Mouse (Mus musculus): Measurements from ENCODE around the gene Maml3. TPM values are rescaled to one million over a fixed set of nuclear protein-coding genes. Genes with fewer than 3 reads are reported as not detected.

Gene Maml3
- polyA plus RNA-seq, 1 experiment from 2014 or later: 8.6 TPM

- Histone ChIP-seq H3K4me3 (replicated peaks) (no peak overlapping the region), H3K4me1 (replicated peaks) (peaks cover 49% of the 10 kb centered on the region), H3K27ac (peak overlapping the region; percentile 70), H3K9ac (replicated peaks) (no peak overlapping the region), H3K36me3 (no peaks in the 10 kb centered on the region), H3K4me2 (replicated peaks) (no peak overlapping the region), H3K9me3 (no peaks in the 10 kb centered on the region), H3K27me3 (no peaks in the 10 kb centered on the region)
- WGBS: 50% methylated on average over 16 of the region's 16 CpGs
- ATAC-seq: peak; percentile 25; the same call in 1 of the 2 replicates
Measured at GRCm38 (mm10) chr3:51731949-51732636, 372.8 kb downstream of the Maml3 start.

DNA sequence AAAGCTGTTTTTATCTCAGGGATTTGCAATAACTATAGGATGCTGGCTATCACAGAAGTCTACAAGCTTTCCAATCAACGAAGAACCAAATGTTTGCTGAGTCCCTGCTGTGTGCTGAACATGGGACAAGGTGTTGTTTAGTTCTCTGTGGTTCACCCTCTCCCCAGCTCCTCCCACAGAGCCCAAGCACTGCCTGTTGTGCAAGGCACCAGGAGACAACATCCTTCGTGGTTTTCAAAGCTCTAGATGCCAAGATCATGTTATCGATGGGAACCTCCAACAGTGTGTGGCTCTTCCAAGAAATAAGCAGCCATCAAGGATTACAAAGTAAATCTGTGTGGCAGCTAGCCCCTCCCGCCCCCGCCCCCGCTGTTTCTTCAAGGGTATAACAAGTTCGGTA lies 374.2 kb downstream of the Maml3 start:
- Histone ChIP-seq H3K4me2 (replicated peaks) (no peak overlapping the region), H3K27me3 (no peaks in the 10 kb centered on the region), H3K4me3 (replicated peaks) (no peak overlapping the region), H3K9ac (replicated peaks) (no peak overlapping the region), H3K27ac (no peak overlapping the region), H3K36me3 (no peaks in the 10 kb centered on the region), H3K4me1 (replicated peaks) (peaks cover 49% of the 10 kb centered on the region), H3K9me3 (no peaks in the 10 kb centered on the region)
- ATAC-seq: no peak
- 86% methylated on average over 7 of the region's 7 CpGs for WGBS

DNA sequence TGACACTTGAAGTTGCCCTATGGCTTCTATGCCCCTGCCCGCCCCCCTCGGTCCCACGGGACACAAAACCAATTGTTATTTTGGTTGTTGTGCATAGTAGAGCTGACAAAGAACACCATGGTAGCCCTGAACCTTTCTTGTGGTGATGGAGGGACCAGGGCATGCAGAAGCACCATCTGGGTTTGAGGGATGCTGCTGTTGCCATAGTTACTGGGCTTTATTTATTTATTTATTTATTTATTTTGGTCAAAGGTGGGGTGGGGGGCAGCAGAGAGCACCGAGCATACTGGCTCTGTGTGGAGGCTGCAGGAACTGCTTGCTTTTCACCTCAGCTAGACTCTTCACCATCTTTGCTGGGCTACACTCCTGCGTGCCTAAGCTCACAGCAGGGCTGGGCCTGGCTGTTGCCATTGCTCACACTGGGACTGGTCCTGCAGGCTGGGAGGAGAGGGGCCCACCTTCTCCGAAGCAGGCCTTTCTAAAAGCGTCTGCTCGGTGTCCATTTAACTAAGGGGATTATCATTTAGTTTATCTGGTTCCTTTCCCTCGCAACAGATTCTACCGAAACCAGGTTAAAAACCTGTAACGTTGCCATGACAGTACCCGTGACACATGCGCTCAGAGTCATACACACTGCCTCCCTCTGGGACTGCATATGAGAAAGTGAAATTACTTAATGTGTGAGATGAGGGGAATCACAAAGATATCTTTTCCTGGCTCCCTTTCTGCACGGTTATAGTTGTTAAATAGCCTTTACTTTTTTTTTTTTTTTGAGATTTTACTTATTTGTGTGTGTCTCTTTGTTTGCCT lies 375.6 kb downstream of the Maml3 start:
- WGBS: 38% methylated on average over 14 of the region's 14 CpGs
- Histone ChIP-seq H3K4me3 (replicated peaks) (no peak overlapping the region), H3K36me3 (no peaks in the 10 kb centered on the region), H3K27ac (peak overlapping the region; percentile 68), H3K9me3 (no peaks in the 10 kb centered on the region), H3K4me2 (replicated peaks) (no peak overlapping the region), H3K27me3 (no peaks in the 10 kb centered on the region), H3K4me1 (replicated peaks) (peaks cover 49% of the 10 kb centered on the region), H3K9ac (replicated peaks) (no peak overlapping the region)
- peak; percentile 73 for ATAC-seq

- no peak overlapping the region for H3K4me3 ChIP-seq (replicated peaks)
- no peaks in the 10 kb centered on the region for H3K9me3 ChIP-seq
- no peak overlapping the region for H3K4me2 ChIP-seq (replicated peaks)
- peak overlapping the region; percentile 68; the same call in 1 of the 2 replicates for H3K27ac ChIP-seq
- H3K36me3 ChIP-seq: no peaks in the 10 kb centered on the region
- ATAC-seq: 0 out of 2 replicates have a peak, but pooled peaks have one; percentile 25
- H3K27me3 ChIP-seq: no peaks in the 10 kb centered on the region
- peaks cover 48% of the 10 kb centered on the region for H3K4me1 ChIP-seq (replicated peaks)
- H3K9ac ChIP-seq (replicated peaks): no peak overlapping the region
- 74% methylated on average over 12 of the region's 12 CpGs for WGBS
Measured at GRCm38 (mm10) chr3:51728456-51728855, 376.4 kb downstream of the Maml3 start.

DNA sequence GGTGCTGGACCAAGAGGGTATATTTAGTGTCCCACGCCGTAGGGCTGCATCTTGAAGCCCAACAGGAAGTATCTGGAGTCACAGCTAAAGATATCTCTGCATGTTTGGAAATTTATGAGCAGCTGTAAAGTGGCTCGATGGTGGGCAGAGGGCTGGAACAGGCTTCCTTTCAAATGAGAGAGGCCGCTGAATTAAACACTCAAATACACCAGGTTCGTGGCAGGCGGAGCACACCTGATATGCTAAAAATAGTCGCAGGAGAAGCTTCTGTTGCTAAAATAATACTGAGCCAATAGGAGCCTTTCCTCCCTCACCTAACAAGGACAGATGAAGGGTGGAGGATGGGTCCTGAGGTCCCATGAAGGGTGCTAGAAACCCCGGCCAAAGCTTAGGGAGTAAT lies 376.9 kb downstream of the Maml3 start:
- Histone ChIP-seq H3K9me3 (no peaks in the 10 kb centered on the region), H3K27me3 (no peaks in the 10 kb centered on the region), H3K9ac (replicated peaks) (no peak overlapping the region), H3K4me1 (replicated peaks) (peaks cover 47% of the 10 kb centered on the region), H3K36me3 (no peaks in the 10 kb centered on the region), H3K27ac (peak overlapping the region; percentile 56; the same call in 1 of the 2 replicates), H3K4me3 (replicated peaks) (no peak overlapping the region), H3K4me2 (replicated peaks) (no peak overlapping the region)
- 69% methylated on average over 8 of the region's 8 CpGs for WGBS
- no peak for ATAC-seq

DNA sequence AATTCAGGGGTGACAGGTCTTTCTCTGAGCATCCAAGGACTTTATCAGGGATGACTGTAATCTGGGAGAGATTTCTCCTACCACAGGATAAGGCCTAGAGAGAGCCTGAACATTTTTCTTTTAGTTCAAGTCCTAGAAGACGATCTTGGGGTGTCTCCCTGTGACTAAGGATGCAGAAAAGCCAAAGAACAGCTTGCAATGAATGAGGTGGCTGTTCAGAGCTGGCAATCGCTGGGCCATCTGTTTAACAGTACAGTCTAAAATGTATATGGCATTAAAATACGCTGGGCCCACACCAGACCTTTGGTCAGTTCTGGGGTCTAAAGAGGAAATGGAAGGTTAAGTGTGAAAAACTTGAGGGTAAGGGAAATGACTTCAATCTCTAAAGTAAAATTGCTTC lies 377.4 kb downstream of the Maml3 start:
- Histone ChIP-seq H3K36me3 (no peaks in the 10 kb centered on the region), H3K27ac (no peak overlapping the region), H3K9me3 (no peaks in the 10 kb centered on the region), H3K4me2 (replicated peaks) (no peak overlapping the region), H3K4me1 (replicated peaks) (peaks cover 42% of the 10 kb centered on the region), H3K4me3 (replicated peaks) (no peak overlapping the region), H3K9ac (replicated peaks) (no peak overlapping the region), H3K27me3 (no peaks in the 10 kb centered on the region)
- 83% methylated on average over 3 of the region's 3 CpGs for WGBS
- ATAC-seq: no peak

DNA sequence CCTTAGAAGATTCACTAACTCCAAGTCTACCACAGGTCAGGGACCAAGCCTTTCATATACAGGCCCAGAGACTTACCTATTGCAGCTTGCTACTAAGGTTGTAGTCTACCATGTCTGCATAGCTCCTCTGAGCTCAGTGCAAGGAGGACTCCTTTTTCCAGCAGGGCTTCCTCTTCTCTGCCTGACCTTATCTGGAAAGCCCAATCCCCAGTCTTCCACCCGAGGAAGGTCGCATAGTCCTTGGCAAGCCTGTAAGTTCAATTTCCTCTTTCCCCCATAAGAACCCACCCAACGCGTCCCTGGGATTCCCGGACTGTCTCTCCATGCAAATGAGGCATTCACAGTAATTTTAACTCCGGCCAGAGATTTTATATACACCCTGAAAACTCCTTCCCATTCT lies 378.6 kb downstream of the Maml3 start:
- 95% methylated on average over 6 of the region's 6 CpGs for WGBS
- ATAC-seq: no peak
- no peaks in the 10 kb centered on the region for H3K36me3 ChIP-seq
- H3K27me3 ChIP-seq: no peaks in the 10 kb centered on the region
- no peaks in the 10 kb centered on the region for H3K9me3 ChIP-seq
- H3K9ac ChIP-seq (replicated peaks): no peak overlapping the region
- no peak overlapping the region for H3K27ac ChIP-seq
- H3K4me3 ChIP-seq (replicated peaks): no peak overlapping the region
- peaks cover 31% of the 10 kb centered on the region for H3K4me1 ChIP-seq (replicated peaks)
- no peak overlapping the region for H3K4me2 ChIP-seq (replicated peaks)

GRCm38 (mm10) chr3:51719982-51720381 lies 384.9 kb downstream of the Maml3 start:
- Histone ChIP-seq H3K36me3 (no peaks in the 10 kb centered on the region), H3K4me1 (replicated peaks) (0 out of 2 replicates have a peak, but pooled peaks cover 5% of the 10 kb centered on the region), H3K4me2 (replicated peaks) (no peak overlapping the region), H3K4me3 (replicated peaks) (no peak overlapping the region), H3K27ac (no peak overlapping the region), H3K27me3 (no peaks in the 10 kb centered on the region), H3K9me3 (no peaks in the 10 kb centered on the region), H3K9ac (replicated peaks) (no peak overlapping the region)
- 91% methylated on average over 1 of the region's 1 CpGs for WGBS
- ATAC-seq: no peak

GRCm38 (mm10) chr3:51719373-51719772 lies 385.5 kb downstream of the Maml3 start:
- H3K36me3 ChIP-seq: no peaks in the 10 kb centered on the region
- ATAC-seq: no peak
- H3K27me3 ChIP-seq: no peaks in the 10 kb centered on the region
- 0 out of 2 replicates have a peak, but pooled peaks cover 5% of the 10 kb centered on the region for H3K4me1 ChIP-seq (replicated peaks)
- no peak overlapping the region for H3K9ac ChIP-seq (replicated peaks)
- WGBS: 90% methylated on average over 3 of the region's 3 CpGs
- no peak overlapping the region for H3K4me3 ChIP-seq (replicated peaks)
- no peak overlapping the region for H3K27ac ChIP-seq
- H3K4me2 ChIP-seq (replicated peaks): no peak overlapping the region
- H3K9me3 ChIP-seq: no peaks in the 10 kb centered on the region

- ATAC-seq: no peak
- no peak overlapping the region for H3K9ac ChIP-seq (replicated peaks)
- WGBS: 78% methylated on average over 4 of the region's 4 CpGs
- no peak overlapping the region for H3K4me2 ChIP-seq (replicated peaks)
- no peaks in the 10 kb centered on the region for H3K9me3 ChIP-seq
- H3K4me3 ChIP-seq (replicated peaks): no peak overlapping the region
- H3K27me3 ChIP-seq: no peaks in the 10 kb centered on the region
- peaks cover 6% of the 10 kb centered on the region for H3K4me1 ChIP-seq (replicated peaks)
- H3K36me3 ChIP-seq: no peaks in the 10 kb centered on the region
- no peak overlapping the region for H3K27ac ChIP-seq
Measured at GRCm38 (mm10) chr3:51717909-51718308, 387.0 kb downstream of the Maml3 start.

DNA sequence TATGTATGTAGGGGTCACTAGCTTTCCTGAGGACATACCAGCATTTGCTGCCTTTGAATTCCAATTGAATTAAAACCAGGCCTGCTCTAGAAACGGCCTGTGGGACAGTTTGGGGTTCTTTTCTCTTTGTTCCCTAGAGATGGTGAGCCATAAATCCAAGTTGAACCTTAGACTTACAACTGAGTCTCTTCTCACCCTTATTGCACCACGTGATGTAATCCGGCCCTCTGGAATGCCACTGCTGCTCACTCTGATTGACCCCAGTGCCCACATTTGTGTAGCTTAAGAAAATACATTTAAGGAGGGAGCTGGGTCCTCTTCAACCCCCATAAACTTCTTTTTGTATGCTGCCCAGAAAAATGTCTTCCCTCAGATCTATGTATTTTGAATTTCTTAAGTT lies 387.4 kb downstream of the Maml3 start:
- no peak overlapping the region for H3K9ac ChIP-seq (replicated peaks)
- WGBS: 77% methylated on average over 3 of the region's 3 CpGs
- H3K4me1 ChIP-seq (replicated peaks): peaks cover 7% of the 10 kb centered on the region
- no peak overlapping the region for H3K4me3 ChIP-seq (replicated peaks)
- H3K36me3 ChIP-seq: no peaks in the 10 kb centered on the region
- no peak overlapping the region for H3K4me2 ChIP-seq (replicated peaks)
- no peak for ATAC-seq
- no peaks in the 10 kb centered on the region for H3K27me3 ChIP-seq
- H3K27ac ChIP-seq: no peak overlapping the region
- H3K9me3 ChIP-seq: no peaks in the 10 kb centered on the region

GRCm38 (mm10) chr3:51714469-51714868 lies 390.4 kb downstream of the Maml3 start:
- no peak for ATAC-seq
- 77% methylated on average over 5 of the region's 5 CpGs for WGBS
- H3K4me1 ChIP-seq (replicated peaks): peaks cover 7% of the 10 kb centered on the region
- H3K4me2 ChIP-seq (replicated peaks): no peak overlapping the region
- no peak overlapping the region for H3K27ac ChIP-seq
- no peak overlapping the region for H3K9ac ChIP-seq (replicated peaks)
- H3K27me3 ChIP-seq: no peaks in the 10 kb centered on the region
- no peak overlapping the region for H3K4me3 ChIP-seq (replicated peaks)
- H3K9me3 ChIP-seq: no peaks in the 10 kb centered on the region
- H3K36me3 ChIP-seq: no peaks in the 10 kb centered on the region

Data from midbrain, embryonic 13.5 days (tissue).